In the genomic region with DNA sequence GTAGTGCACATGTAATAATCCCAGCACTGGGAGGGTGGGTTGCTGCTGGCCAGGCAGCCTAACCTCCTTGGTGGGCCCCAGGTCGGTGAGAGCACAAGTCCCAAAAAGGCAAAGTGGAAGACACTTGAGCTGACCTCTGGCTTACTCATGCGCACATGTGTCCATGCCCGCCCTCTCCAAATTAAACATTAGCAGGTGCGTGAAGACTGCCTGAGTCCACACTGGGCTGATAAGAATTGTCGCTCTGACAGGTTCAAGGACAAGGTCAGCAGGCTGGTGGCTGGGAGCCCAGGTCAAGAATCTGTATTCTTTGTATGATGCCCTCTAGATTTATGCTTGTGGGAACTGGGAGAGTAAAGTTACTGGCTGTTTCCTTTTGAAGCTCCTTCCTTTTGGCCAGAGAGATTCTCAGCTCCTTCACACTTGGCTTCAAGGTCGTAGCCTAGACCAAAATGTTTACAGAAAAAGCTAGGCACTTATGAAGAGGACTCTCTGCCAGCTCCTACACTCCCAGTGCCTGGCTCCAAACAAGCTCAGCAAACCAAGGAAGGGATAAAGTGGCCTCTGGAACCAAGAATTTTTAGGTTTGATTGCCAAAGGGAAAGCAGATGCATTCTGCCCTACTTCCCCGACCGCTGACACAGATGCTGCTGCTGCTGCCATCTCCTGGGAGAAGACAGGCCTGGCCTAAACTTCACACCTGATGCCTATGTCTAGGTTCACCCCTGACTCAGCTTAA, we compare ENCODE assay signal across 9 mouse cellular contexts. TPM values are rescaled to one million over a fixed set of nuclear protein-coding genes. Genes with fewer than 3 reads are reported as not detected.
DNase-seq lines count a peak whose midpoint lies in the region.
"Had no signal": no experiment of that assay in that cellular context is flagged by ENCODE, and none has a peak within 500 bp of the region (broad histone marks: within the 10 kb centered on the region; RNA-seq: fewer than 3 reads in every experiment).

No protein-coding gene starts in this region.

- no peak overlapping the region for H3K27ac ChIP-seq in limb, embryonic 10.5 days

- H3K36me3 ChIP-seq in limb, embryonic 10.5 days: no peaks in the 10 kb centered on the region

- no peaks in the 10 kb centered on the region for H3K4me1 ChIP-seq in limb, embryonic 10.5 days

- 74% methylated on average over 8 of the region's 8 CpGs for WGBS in limb, embryonic 10.5 days

- DNase-seq in ovary, postnatal 36 days (ENCODE audit: low spot score): peak; percentile 33
- DNase-seq in ovary, postnatal 10 days (ENCODE audit: low spot score): no peak
- DNase-seq in adrenal gland, postnatal 10 days: peak; percentile 40
- peak; percentile 58 to 67 for DNase-seq in heart, postnatal 10 days
- DNase-seq in lung, postnatal 14 days: peak; percentile 42
- no peak for DNase-seq in spleen, postnatal 10 days (ENCODE audit: low spot score in 2 of 2)
- no peak for DNase-seq in layer of hippocampus, postnatal 10 days (ENCODE audit: low spot score in 2 of 2)
- DNase-seq in limb, embryonic 10.5 days (ENCODE audit: low spot score): no peak

- no peak overlapping the region for H3K4me3 ChIP-seq in limb, embryonic 10.5 days
- H3K4me3 ChIP-seq: megakaryocyte, embryonic 14.5 days had no signal

- H3K9me3 ChIP-seq in limb, embryonic 10.5 days (replicated peaks): no peaks in the 10 kb centered on the region

- intact Hi-C loops in heart, postnatal 10 days (cut with DNase I): loop anchor here (2.0 to 5.0 kb wide), 2 partner anchors 68 to 200 kb away; no protein-coding TSS in a partner anchor

- H3K27me3 ChIP-seq in limb, embryonic 10.5 days (ENCODE audit: low read depth, poor library complexity, severe bottlenecking): no peaks in the 10 kb centered on the region

RNA-seq across cellular contexts. Expression of a gene that starts 8.1 kb away (rescaled TPM):
- total RNA-seq in adrenal gland, postnatal 10 days (2021): 100 to 1,000 TPM; 168 to 186 TPM
- total RNA-seq in heart, postnatal 10 days (2021): 100 to 1,000 TPM; 194 to 206 TPM
- 100 to 1,000 TPM; 119 to 127 TPM for total RNA-seq in layer of hippocampus, postnatal 10 days (2021)
- 196 and 210 TPM in 2 replicates for polyA plus RNA-seq in limb, embryonic 10.5 days (2016; fragmentation: Nextera tagmentation; extraction: Ambion mirVana)

Comparison
In these comparisons a context has a peak if more than half of its experiments do, and no peak if none do; other contexts are left out.
1. DNase-seq: peak in ovary, postnatal 36 days (single experiment), adrenal gland, postnatal 10 days (single experiment), heart, postnatal 10 days (2 of 2) and lung, postnatal 14 days (single experiment); none in ovary, postnatal 10 days (single experiment), spleen, postnatal 10 days (0 of 2), layer of hippocampus, postnatal 10 days (0 of 2) and limb, embryonic 10.5 days (single experiment).